Mouse (Mus musculus): ENCODE measurements around the gene Olfml2a.
"Not testable (repeated sequence)": the region's sequence is repeated elsewhere in the genome, so short reads cannot be mapped to it uniquely, and the experiment has no call there.

Olfml2a gene

GRCm38 (mm10) chr2:38987803-38988510, 56.2 kb downstream of the Olfml2a start:
- peak; percentile 63 for DNase-seq

DNA sequence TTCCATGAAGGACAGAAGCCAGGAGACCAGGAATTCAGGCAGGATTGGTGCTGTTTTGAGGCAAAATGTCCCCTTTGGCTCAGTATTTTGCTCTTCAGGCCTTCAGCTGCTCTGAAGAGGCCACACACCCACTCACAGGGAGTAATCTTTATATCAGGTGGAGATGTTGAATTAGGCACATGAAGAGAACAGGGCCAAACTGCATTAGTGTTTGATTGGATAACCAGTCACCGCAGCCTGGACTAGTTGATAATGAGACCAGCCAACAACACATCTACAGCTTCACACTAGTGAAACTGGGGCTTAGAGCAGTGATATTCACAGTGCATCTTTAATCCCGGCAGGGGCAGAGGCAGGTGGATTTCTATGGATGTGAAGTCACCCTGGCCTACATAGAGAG, 57.2 kb downstream of the Olfml2a start:
- DNase-seq = no peak

DNA sequence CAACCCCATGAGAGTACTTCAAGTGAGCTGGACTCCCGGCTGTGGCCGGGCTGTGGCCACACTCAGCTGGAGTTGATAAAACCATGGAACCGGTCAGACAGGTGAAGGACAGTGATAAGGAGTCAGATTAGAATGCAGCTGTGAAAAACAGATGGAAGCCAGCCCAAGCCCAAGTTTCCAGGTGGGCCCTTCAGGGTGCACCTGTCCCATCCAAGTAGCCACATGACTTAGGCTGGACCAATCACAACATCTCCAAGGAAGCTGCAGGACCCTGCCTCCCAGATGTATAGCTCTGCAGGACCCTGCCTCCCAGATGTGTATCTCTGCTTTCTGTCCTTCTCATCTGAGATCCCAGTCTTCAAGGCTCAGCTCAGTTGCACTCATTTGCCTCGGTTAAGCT, 60.2 kb downstream of the Olfml2a start:
- no peak for DNase-seq

DNA sequence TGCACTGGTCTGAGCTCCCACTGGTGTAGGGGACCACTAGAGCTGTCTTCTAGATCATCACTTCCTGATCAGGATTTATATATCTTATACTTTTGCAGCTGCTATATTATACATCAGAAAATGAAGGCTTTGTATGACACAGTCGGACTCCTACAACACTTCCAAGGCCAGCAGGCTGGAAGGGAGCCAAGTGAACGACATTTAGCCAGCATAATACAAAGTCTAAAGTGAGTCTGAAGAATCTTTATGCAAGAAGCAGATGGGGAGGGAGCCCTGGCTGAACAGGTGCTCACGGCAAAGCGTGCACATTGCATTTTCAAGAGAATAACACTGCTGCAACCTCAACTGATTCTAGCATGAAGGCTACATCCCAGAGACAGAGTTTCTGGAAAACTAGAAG, 60.7 kb downstream of the Olfml2a start:
- no peak for DNase-seq

- peak; percentile 88 for DNase-seq
Observed at GRCm38 (mm10) chr2:38997386-38998374, 65.9 kb downstream of the Olfml2a start, which contains the start of gene Wdr38. Gene Wdr38 (plus strand): TSS chr2:38997476.

DNA sequence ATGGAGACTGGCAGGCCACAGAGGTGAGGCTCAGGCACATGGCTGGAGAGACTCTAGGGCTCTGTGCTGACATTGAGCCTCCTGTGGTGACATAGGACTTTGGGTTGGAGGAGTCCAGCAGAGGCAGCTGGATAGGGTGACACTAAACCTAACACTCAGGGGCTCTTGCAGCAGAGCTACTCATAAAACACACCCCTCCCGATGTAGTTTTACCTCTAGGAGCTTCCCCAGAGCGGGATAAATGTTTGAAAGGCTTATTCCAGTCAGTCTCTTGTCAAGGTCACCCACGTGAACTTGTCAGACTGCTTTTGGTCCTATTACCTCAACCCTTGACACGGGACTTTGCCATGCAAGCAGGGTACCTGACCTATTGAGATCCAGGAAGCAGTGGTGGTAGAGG, 67.6 kb downstream of the Olfml2a start:
- no peak for DNase-seq

GRCm38 (mm10) chr2:38999910-39000586, 68.3 kb downstream of the Olfml2a start:
- no peak for DNase-seq

- no peak for DNase-seq
Observed at GRCm38 (mm10) chr2:39000587-39000919, 68.8 kb downstream of the Olfml2a start.

- DNase-seq = no peak
Observed at GRCm38 (mm10) chr2:39001866-39002265, 70.1 kb downstream of the Olfml2a start.

GRCm38 (mm10) chr2:39003106-39003505, 71.3 kb downstream of the Olfml2a start:
- no peak for DNase-seq

- no peak for DNase-seq
Observed at GRCm38 (mm10) chr2:39003512-39003911, 71.7 kb downstream of the Olfml2a start.

GRCm38 (mm10) chr2:39004372-39004771, 72.6 kb downstream of the Olfml2a start:
- peak; percentile 35 for DNase-seq

DNA sequence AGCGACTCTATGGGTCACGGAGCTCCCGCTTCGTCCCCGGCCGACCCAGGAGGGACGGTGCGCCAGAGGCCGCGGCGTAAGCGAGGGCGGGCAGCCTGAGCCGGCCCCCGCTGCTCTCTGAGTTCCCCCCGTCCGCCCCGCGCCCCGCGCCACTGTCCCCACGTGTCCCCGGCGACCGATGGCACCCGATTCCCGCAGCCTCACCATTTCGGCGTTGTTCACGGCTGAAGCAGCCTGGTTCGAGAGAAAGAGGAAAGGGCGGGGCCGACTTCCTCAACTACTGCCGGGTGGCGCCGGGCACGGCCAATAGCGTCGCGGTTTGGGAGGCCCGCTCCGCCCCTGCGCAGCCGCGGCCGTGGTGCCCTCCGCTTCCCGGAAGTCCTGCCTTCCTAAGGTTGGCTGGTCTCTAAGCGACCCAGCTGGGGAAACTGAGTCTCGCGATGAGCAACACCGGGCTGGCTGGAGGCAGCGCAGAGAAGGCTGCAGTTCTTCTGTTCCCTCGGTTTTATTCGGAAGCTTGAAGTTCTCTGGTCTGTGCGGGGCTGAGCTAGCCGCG, 73.2 kb downstream of the Olfml2a start, which contains the start of gene Arpc5l:
TSS of gene Arpc5l (plus strand) at position 469 of the 556 bp plus-strand sequence.
- DNase-seq = peak; percentile 94

GRCm38 (mm10) chr2:39005574-39006079, 73.8 kb downstream of the Olfml2a start, which contains the start of gene Rpl35:
Gene Rpl35 (minus strand): TSS chr2:39005624.
- DNase-seq = peak; percentile 73

DNA sequence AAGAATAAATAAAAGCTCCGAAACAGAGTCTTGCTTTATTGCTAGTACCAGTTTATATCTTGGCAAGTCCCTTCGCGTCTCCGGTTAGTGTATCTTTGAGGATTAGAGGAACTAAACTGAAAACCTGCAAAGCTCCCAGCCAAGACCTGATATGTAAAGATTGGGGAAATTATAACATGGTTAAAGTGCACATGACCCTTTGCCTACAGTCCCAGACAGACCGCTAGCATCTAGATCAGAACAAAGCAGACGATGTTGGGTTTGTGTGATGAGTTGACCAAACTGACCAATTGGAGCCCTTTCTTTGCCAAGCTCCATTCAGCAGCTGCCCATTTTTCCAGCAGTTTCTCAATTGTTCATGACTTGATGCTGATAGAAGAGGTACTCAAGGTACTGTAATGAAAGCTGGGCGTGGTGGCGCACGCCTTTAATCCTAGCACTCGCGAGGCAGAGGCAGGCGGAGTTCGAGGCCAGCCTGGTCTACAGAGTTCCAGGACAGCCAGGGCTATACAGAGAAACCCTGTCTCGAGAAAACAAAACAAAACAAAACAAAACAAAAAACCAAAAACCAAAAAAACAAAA, 74.5 kb downstream of the Olfml2a start:
- no peak for DNase-seq

GRCm38 (mm10) chr2:39007865-39008264, 76.1 kb downstream of the Olfml2a start:
- DNase-seq = peak; percentile 96

DNA sequence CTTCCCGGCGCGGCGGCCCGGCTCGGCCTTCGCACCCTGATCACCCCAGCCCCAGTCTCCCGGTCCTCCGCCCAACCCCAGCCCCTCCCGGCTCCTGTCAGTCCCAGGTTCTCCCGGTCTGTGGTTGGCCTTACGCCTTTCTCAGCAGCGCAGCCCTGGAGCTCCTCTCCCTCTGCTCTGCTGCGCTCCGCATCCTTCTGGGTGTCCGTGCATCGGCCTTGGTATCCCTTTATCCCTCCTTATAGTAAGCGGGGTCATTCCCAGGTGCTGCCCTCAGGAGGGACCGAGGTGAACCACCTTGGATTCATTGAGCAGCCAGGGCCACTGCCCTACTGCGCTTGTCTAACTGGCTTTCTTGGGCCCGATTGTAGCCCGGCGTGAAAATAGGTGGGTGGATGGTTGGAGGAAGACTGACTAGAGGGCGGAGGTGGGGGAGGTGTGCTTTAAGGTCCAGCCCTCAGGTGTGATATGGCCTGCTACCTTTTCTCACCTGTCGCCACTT, 76.6 kb downstream of the Olfml2a start:
- peak; percentile 49 for DNase-seq

DNA sequence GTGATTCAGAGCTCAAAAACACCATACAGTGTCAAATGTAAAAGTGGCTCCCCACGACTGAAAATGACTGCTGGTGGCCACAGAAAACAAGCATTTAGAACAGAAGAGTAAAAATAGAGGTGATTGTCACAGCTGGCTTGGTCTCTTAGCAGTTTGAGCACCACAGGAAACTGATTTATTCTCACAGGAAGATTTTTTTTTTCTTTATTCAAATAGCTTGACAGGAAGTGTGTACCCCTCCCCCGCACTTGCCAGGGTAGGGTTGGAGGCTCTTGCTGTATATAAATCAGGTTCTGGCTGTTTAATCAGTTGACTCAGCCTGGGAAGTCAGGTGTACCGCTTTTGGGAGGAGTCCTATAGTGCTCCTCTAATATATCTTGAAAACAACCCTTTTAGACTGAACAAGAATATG, 77.2 kb downstream of the Olfml2a start:
- DNase-seq = peak; percentile 85

- DNase-seq = not testable (repeated sequence)
Observed at GRCm38 (mm10) chr2:39010144-39010543, 78.4 kb downstream of the Olfml2a start.

DNA sequence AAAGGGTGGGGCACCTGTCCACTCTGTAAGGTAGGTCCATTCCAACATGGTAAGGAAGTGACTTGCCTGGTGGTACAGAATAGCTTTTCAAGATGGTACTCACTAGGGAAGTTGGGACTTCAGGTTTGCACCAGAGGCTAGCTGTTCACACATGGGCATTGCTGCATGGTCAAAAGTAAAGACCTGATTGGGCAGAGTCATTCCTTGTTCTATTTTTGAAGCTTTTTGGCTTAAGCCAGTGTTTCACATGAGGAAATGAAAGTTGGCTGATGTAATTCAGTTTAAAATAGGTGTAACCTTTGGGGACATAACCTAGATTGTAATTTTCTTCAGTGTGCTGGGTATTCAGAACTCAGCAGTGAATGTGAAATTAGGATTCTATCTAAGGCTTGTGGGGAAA, 79.5 kb downstream of the Olfml2a start:
- DNase-seq = no peak

DNA sequence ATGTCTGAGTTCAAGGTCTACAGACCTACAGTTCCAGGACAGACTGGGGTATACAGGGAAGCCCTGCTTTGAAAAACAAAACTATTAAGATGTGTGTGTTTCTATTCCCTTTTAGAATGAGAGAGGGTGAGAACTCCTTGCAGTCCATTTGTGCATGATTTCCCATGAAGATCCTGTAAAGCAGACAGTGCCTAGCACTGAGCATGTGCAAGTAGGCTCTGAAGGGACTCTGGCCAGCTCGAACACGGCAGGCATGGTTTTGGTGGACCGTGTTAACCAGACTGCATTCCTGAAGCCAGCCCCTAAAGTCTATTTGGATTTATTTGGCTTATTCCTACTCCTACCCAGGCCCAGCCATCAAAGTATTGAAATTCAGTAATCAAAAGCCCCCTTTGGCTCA, 80.2 kb downstream of the Olfml2a start:
- no peak for DNase-seq

DNA sequence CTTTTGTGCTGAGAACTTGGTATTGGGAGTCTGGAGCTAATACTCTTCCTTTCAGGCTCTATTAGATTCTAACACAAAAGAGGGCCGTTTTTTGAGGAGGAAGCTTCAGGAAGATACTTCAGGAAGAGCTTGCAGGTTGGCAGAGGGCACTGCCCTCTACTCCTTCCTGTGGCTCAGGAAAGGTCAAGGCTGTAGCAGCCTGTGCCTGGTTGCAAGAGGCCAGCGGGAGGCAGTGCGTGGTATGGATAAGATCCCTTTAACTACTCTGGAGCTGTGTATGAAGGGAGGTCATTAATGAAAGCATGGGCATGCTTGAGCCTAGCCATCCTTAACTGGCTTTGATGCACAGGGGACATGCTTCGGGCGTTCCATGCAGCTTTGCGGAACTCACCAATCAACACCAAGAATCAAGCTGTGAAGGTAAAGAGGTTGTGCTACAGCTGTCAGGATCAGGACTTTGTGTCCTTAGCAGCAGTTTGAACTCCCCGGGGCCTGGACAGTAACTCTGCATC, 81.0 kb downstream of the Olfml2a start:
- DNase-seq = no peak
